Mouse (Mus musculus) CD4-positive, CD25-positive, alpha-beta regulatory T cell, adult 2 months (primary cell): ENCODE data around the gene Plppr1.
"Not testable (repeated sequence)": the region's sequence is repeated elsewhere in the genome, so short reads cannot be mapped to it uniquely, and the experiment has no call there.

Experiments used
- DNase-seq: peaks from one replicate; pipeline ENCODE4 v3.0.0-alpha.2; 2012; ENCODE audit warnings: low read depth, low spot score

Gene Plppr1

GRCm38 (mm10) chr4:49232206-49233031, 173.3 kb downstream of the Plppr1 start:
- no peak for DNase-seq

DNA sequence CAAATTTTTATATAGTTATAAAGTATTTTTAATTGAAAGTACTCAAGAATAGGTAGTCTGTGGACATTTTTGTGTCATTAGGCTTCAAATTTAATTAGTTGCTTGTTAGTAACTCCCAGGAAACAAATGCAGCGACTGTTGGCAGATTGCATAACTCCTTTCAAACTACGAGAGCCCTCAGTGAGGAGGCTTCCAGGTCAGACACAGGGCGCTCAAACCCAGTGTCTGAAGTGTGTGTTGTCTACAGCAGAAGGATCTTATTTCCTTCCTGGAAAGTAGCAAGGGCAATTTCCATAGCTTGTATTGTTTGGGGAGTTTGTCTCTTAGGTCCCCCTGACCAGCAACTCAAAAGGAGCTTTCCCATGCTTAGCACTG, 173.9 kb downstream of the Plppr1 start:
- DNase-seq: no peak

DNA sequence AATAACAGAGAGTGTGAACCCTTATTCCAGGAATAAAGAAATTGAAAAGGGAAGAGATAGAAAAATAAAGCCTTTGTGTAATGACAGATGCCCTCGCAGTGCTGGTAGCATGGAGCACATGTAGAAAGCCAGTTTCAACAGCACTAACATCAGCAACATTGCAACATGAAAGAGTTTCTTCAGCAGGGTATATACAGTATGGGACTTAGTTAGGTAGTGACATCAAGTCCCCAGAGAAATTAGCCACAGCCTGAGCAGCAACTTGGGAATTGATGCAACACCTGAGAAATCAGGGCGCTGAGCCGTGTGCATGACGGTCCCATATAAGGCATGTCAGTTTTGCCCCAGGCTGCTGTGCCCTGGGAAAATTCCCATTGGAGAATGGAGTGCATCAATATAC, 179.0 kb downstream of the Plppr1 start:
- no peak for DNase-seq

- DNase-seq: no peak
Measured at GRCm38 (mm10) chr4:49239451-49239850, 180.4 kb downstream of the Plppr1 start.

GRCm38 (mm10) chr4:49244791-49245190, 185.7 kb downstream of the Plppr1 start:
- no peak for DNase-seq

DNA sequence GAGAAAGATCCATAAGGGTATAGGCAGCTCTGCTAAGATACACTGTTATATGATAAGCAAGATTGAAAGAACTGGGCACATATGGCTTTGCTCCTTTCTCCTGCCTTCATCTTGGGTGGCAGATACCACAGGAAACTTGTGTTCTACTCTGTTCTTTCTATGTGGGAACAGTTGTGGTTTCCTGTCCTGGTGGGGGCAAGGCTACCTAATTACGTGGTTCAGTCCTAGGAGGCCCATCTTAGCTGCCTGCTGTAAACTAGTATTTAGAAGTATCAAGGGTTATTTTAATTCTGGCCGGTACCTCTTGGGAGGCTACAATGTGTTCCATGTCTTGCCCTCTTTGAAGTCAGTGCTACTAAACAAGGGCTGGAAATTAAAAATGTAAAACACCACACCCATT, 186.2 kb downstream of the Plppr1 start:
- no peak for DNase-seq

DNA sequence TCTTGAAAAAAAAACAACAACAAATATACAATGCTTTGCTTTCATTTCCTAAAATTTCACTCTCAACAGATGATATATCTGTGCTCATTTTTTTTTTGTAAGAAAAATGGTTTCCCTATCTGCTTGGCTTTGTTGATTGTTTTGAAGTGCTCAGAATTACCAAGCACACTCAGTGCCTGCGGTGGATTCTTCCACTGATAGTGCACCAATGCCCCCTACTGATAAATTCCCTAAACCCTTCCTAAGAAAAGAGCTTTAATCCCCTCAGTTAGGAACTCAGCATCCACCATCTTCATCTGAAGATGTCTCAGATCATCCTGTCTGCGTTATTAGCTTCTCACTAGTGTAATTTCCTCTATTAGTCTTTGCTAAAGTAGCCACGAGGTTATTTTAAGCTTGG, 192.2 kb downstream of the Plppr1 start:
- no peak for DNase-seq

GRCm38 (mm10) chr4:49252169-49252568, 193.1 kb downstream of the Plppr1 start:
- no peak for DNase-seq

DNA sequence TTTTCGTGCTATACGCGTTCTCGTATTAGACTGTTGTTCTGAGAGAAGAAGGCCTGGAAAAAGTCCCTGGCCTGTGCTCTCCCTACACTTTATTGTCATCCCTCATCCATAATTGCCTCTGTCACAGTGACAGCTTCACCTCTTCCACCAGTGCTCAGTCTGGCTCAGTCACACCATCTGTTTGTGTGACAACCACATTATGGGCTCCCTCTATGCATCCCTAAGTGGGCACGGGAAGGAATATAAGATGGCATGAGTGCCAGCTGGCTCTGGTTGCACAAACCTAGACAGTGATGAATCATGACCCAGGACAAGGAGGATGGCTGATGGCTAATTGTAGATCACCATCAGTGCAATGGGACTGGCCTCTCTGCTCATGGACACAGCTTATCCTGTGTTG, 219.4 kb downstream of the Plppr1 start:
- no peak for DNase-seq

GRCm38 (mm10) chr4:49284692-49285291, 225.7 kb downstream of the Plppr1 start:
- no peak for DNase-seq

- DNase-seq: no peak
Measured at GRCm38 (mm10) chr4:49285340-49286196, 226.5 kb downstream of the Plppr1 start.

- DNase-seq: no peak
Measured at GRCm38 (mm10) chr4:49286197-49286492, 227.1 kb downstream of the Plppr1 start.

GRCm38 (mm10) chr4:49296434-49296833, 237.4 kb downstream of the Plppr1 start:
- no peak for DNase-seq

DNA sequence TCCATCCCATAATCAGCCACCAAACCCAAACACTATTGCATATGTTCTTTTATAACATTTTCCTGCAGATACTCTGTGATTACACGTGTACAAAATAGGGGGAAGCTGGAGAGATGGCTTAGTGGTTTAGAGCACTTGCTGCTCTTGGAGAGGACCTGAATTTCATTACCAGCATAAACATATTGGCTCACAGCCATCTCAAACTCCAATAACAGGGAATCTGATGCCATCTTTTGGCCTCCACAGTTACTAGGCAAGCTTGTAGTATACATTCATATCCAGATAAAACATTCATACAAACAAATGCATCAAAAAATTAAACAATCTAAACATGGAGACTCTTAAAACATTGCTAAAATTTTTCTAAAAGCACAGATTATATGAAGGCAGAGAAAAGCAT, 240.5 kb downstream of the Plppr1 start:
- no peak for DNase-seq

GRCm38 (mm10) chr4:49321903-49322635, 263.0 kb downstream of the Plppr1 start:
- DNase-seq: peak; percentile 5

GRCm38 (mm10) chr4:49337949-49338348, 278.9 kb downstream of the Plppr1 start:
- not testable (repeated sequence) for DNase-seq

DNA sequence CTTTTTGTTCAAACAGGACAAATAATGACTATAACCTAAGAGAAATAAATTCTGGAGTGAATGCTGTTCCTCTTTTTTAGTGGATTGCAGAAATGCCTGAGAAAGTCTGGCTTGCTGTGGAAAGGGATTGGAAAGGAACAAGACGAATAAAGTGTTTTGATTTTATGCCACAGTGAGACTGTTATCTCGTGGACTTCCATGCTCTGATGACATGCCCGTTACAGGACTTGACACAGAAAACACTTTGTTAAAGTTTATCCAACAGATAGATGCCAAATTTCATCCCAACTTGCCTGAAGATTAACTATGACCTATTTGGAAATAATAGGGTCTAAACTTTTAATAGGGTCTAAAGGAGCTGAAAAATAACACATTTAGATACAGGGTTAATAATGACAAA, 281.0 kb downstream of the Plppr1 start:
- DNase-seq: not testable (repeated sequence)

DNA sequence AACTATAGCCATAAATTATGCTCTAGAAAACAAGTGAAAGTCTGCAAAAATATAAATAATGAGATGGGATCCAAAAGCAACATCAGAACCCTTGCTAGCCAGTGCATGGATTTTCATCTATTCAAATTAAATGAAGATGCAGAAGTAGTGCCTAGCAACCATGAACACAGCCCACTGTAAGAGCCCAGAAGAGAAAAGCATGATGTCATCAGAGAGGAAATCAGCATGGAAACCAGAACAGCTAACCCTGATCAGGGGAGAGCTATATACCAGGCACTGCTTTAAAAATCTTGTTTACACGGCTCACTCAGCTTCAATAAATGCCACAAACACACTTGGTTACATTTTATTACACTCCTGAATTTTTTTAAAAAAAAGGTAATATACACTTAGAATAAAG, 288.9 kb downstream of the Plppr1 start:
- not testable (repeated sequence) for DNase-seq

- no peak for DNase-seq
Measured at GRCm38 (mm10) chr4:49348677-49349076, 289.6 kb downstream of the Plppr1 start.

DNA sequence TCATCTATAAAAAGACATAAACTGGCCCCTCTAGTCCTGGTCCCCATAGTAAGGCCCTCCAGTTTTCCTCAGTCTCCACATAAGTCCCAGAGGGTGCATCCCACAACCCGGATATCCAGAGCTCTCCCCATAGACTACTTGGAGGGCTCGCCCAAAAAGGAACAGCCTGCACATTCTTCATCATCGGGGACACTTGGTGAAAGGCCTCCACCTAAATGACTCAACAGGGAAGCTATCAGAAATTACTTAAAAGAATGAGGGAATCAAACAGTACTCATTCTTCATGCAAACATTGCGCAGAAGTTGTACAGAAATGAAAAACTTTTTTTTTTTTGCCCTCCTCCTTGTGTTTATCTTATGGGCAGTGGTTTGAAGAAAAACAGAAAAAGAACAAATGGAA, 291.4 kb downstream of the Plppr1 start:
- no peak for DNase-seq

- DNase-seq: no peak
Measured at GRCm38 (mm10) chr4:49357097-49357496, 298.0 kb downstream of the Plppr1 start.

GRCm38 (mm10) chr4:49368046-49368445, 309.0 kb downstream of the Plppr1 start:
- not testable (repeated sequence) for DNase-seq
